Mouse (Mus musculus) WW6 (cell line): ENCODE measurements around the gene Aco2.

Source experiments
- DNase-seq: peaks from one replicate; pipeline ENCODE4 v3.0.0-alpha.2; 2013; ENCODE audit warnings: low read depth, low spot score

Gene Aco2

GRCm38 (mm10) chr15:81845724-81846123 lies 26.4 kb upstream of the Aco2 start:
- DNase-seq, result no peak

- no peak for DNase-seq
Observed at GRCm38 (mm10) chr15:81846755-81847154, 25.4 kb upstream of the Aco2 start.

- no peak for DNase-seq
Observed at GRCm38 (mm10) chr15:81847161-81847560, 24.9 kb upstream of the Aco2 start.

GRCm38 (mm10) chr15:81847861-81848260 lies 24.2 kb upstream of the Aco2 start:
- no peak for DNase-seq

- DNase-seq, result no peak
Observed at GRCm38 (mm10) chr15:81848301-81848700, 23.8 kb upstream of the Aco2 start.

GRCm38 (mm10) chr15:81849104-81849503 lies 23.0 kb upstream of the Aco2 start:
- no peak for DNase-seq

- no peak for DNase-seq
Observed at GRCm38 (mm10) chr15:81850718-81851117, 21.4 kb upstream of the Aco2 start.

- DNase-seq, result no peak
Observed at GRCm38 (mm10) chr15:81851375-81851774, 20.7 kb upstream of the Aco2 start.

GRCm38 (mm10) chr15:81852411-81853000 lies 19.6 kb upstream of the Aco2 start:
- no peak for DNase-seq

- no peak for DNase-seq
Observed at GRCm38 (mm10) chr15:81853081-81853480, 19.0 kb upstream of the Aco2 start.

- DNase-seq, result peak; percentile 67
Observed at GRCm38 (mm10) chr15:81856030-81856790, 15.9 kb upstream of the Aco2 start.

- DNase-seq, result no peak
Observed at GRCm38 (mm10) chr15:81856938-81857723, 15.0 kb upstream of the Aco2 start.

- no peak for DNase-seq
Observed at GRCm38 (mm10) chr15:81857724-81858116, 14.4 kb upstream of the Aco2 start.

GRCm38 (mm10) chr15:81858138-81858516 lies 14.0 kb upstream of the Aco2 start:
- peak; percentile 64 for DNase-seq

GRCm38 (mm10) chr15:81858517-81859329 lies 13.4 kb upstream of the Aco2 start, which contains the start of gene Tob2:
Gene Tob2, minus strand, starts transcription at chr15:81858796.
- no peak for DNase-seq

GRCm38 (mm10) chr15:81859330-81860255 lies 12.5 kb upstream of the Aco2 start:
- DNase-seq, result peak; percentile 76

GRCm38 (mm10) chr15:81860471-81861135 lies 11.5 kb upstream of the Aco2 start:
- no peak for DNase-seq

GRCm38 (mm10) chr15:81864238-81864637 lies 7.9 kb upstream of the Aco2 start:
- no peak for DNase-seq

GRCm38 (mm10) chr15:81869985-81870384 lies 2.1 kb upstream of the Aco2 start:
- no peak for DNase-seq
